Mouse (Mus musculus) G1E (cell line): ENCODE results near the gene Fbxo44. TPM values are rescaled to one million over a fixed set of nuclear protein-coding genes. Genes with fewer than 3 reads are reported as not detected.

ENCODE experiments used
- ATAC-seq: 2 replicates; pipeline ENCODE4 v1.8.0; 2016; ENCODE audit warnings: mild to moderate bottlenecking; ENCODE audit not compliant: insufficient number of reproducible peaks, poor library complexity, low FRiP score, severe bottlenecking; ENCODE audit errors: extremely low read depth
- DNase-seq: peaks from one replicate; pipeline ENCODE4 v3.0.0; 2012; ENCODE audit warnings: low spot score
- H3K27me3 ChIP-seq: 2 replicates; pipeline ENCODE4 v1.6.1; 2012; ENCODE audit warnings: mild to moderate bottlenecking, low read length, inconsistent platforms; ENCODE audit not compliant: insufficient read depth
- H3K36me3 ChIP-seq: replicated peaks from 2 replicates; pipeline ENCODE3; 2012; ENCODE audit warnings: mild to moderate bottlenecking, inconsistent platforms
- H3K4me1 ChIP-seq: 2 replicates; pipeline ENCODE4 v1.6.1; 2012; ENCODE audit warnings: low read depth, low read length, inconsistent platforms, mixed read lengths; ENCODE audit not compliant: insufficient read depth
- H3K4me3 ChIP-seq: 2 replicates; pipeline ENCODE4 v1.5.1; 2012; ENCODE audit warnings: low read depth, mild to moderate bottlenecking, inconsistent platforms, low read length, moderate library complexity, mixed read lengths
- H3K9me3 ChIP-seq: replicated peaks from 2 replicates; pipeline ENCODE4 v1.6.1; 2012; ENCODE audit warnings: inconsistent platforms
- CTCF ChIP-seq: IDR thresholded peaks from 2 replicates; pipeline ENCODE4 v1.5.1; 2012; ENCODE audit warnings: low read depth, low read length, inconsistent platforms, mixed read lengths
- GATA1 ChIP-seq: IDR thresholded peaks from 2 replicates; pipeline ENCODE4 v1.6.1; 2012; ENCODE audit warnings: borderline replicate concordance, low read length, inconsistent platforms, mixed read lengths
- GATA2 ChIP-seq: IDR thresholded peaks from 2 replicates; pipeline ENCODE4 v1.6.1; 2012; ENCODE audit warnings: low read depth, low read length, inconsistent platforms, borderline replicate concordance
- POLR2AphosphoS5 ChIP-seq: IDR thresholded peaks from 2 replicates; pipeline ENCODE4 v1.6.1; 2012; ENCODE audit warnings: low read depth, low read length, inconsistent platforms; ENCODE audit not compliant: insufficient replicate concordance
- TAL1 ChIP-seq: conservative IDR thresholded peaks from 2 replicates; pipeline ENCODE4 v1.6.1; 2012; ENCODE audit warnings: low read depth, low read length, inconsistent platforms, mixed read lengths
- polyA plus RNA-seq: library from polyadenylated mRNA; stranded (reverse); fragments of >175 nt; gene quantifications from 2 replicates; pipeline ENCODE4 v1.2.3, GENCODE M21; 2012
- total RNA-seq, 2 experiments: library from RNA; stranded (forward) in 1 of 2; stranded (reverse) in 1 of 2; fragments of 200-1000 nt in 1 of 2; fragments of >200 nt in 1 of 2; fragmentation: Nextera tagmentation in 1 of 2; gene quantifications; 2 replicates each; pipeline ENCODE4 v1.2.3; 2014 to 2017

The Fbxo44 gene
- total and polyA plus RNA-seq, 3 experiments: 3.0 to 10.1 (median 5.0) TPM

- DNase-seq: no peak
- Histone ChIP-seq H3K4me3 (no peak overlapping the region), H3K27me3 (peaks cover 33% of the 10 kb centered on the region; the same call in 1 of the 2 replicates), H3K36me3 (no peaks in the 10 kb centered on the region), H3K4me1 (no peaks in the 10 kb centered on the region; the same call in 1 of the 2 replicates), H3K9me3 (no peaks in the 10 kb centered on the region)
- no peak for ATAC-seq
- TF ChIP-seq POLR2AphosphoS5 (no peak), GATA1 (no peak), TAL1 (no peak), CTCF (no peak), GATA2 (no peak)
Observed at GRCm38 (mm10) chr4:148104146-148104545, 56.1 kb downstream of the Fbxo44 start.

Other genes starting within 250 kb of the Fbxo44 start
- 0.44 and 2.3 TPM in 2 replicates for gene Plod1, start 223.7 kb downstream of the Fbxo44 start, total RNA-seq (2014; fragmentation: Nextera tagmentation)
- gene Plod1, start 223.7 kb downstream of the Fbxo44 start, total RNA-seq (2017): 2.9 and 4.6 TPM in 2 replicates
- gene Plod1, start 223.7 kb downstream of the Fbxo44 start, polyA plus RNA-seq: 0.75 and 0.90 TPM in 2 replicates
- gene 2510039O18Rik, start 219.6 kb downstream of the Fbxo44 start, total RNA-seq (2014; fragmentation: Nextera tagmentation): 27.5 and 33.5 TPM in 2 replicates
- gene 2510039O18Rik, start 219.6 kb downstream of the Fbxo44 start, total RNA-seq (2017): 31.5 and 37.2 TPM in 2 replicates
- 84.0 and 84.6 TPM in 2 replicates for gene 2510039O18Rik, start 219.6 kb downstream of the Fbxo44 start, polyA plus RNA-seq
- gene Nppb, start 174.7 kb downstream of the Fbxo44 start, total RNA-seq (2014; fragmentation: Nextera tagmentation): not detected in 2 replicates
- gene Nppb, start 174.7 kb downstream of the Fbxo44 start, total RNA-seq (2017): not detected in 2 replicates
- gene Nppb, start 174.7 kb downstream of the Fbxo44 start, polyA plus RNA-seq: not detected in 2 replicates
- not detected in 2 replicates for gene Nppa, start 159.8 kb downstream of the Fbxo44 start, total RNA-seq (2014; fragmentation: Nextera tagmentation)
- gene Nppa, start 159.8 kb downstream of the Fbxo44 start, total RNA-seq (2017): 0.17 TPM in 1 of 2 replicates, not detected in the other
- gene Nppa, start 159.8 kb downstream of the Fbxo44 start, polyA plus RNA-seq: not detected in 2 replicates
- 20.1 and 21.0 TPM in 2 replicates for gene Clcn6, start 121.7 kb downstream of the Fbxo44 start, total RNA-seq (2014; fragmentation: Nextera tagmentation)
- 13.6 and 16.1 TPM in 2 replicates for gene Clcn6, start 121.7 kb downstream of the Fbxo44 start, total RNA-seq (2017)
- gene Clcn6, start 121.7 kb downstream of the Fbxo44 start, polyA plus RNA-seq: 5.2 and 6.2 TPM in 2 replicates
- 7.0 and 12.5 TPM in 2 replicates for gene Mthfr, start 121.4 kb downstream of the Fbxo44 start, total RNA-seq (2014; fragmentation: Nextera tagmentation)
- 7.3 and 9.4 TPM in 2 replicates for gene Mthfr, start 121.4 kb downstream of the Fbxo44 start, total RNA-seq (2017)
- gene Mthfr, start 121.4 kb downstream of the Fbxo44 start, polyA plus RNA-seq: 6.3 and 9.2 TPM in 2 replicates
- gene Agtrap, start 72.5 kb downstream of the Fbxo44 start, total RNA-seq (2014; fragmentation: Nextera tagmentation): 7.7 and 10.8 TPM in 2 replicates
- gene Agtrap, start 72.5 kb downstream of the Fbxo44 start, total RNA-seq (2017): 9.4 and 10.7 TPM in 2 replicates
- 4.5 and 6.4 TPM in 2 replicates for gene Agtrap, start 72.5 kb downstream of the Fbxo44 start, polyA plus RNA-seq
- 25.1 and 40.0 TPM in 2 replicates for gene Mad2l2, start 30.1 kb downstream of the Fbxo44 start, total RNA-seq (2014; fragmentation: Nextera tagmentation)
- 9.4 and 14.9 TPM in 2 replicates for gene Mad2l2, start 30.1 kb downstream of the Fbxo44 start, total RNA-seq (2017)
- 23.8 and 24.6 TPM in 2 replicates for gene Mad2l2, start 30.1 kb downstream of the Fbxo44 start, polyA plus RNA-seq
- gene Draxin, start 29.8 kb downstream of the Fbxo44 start, total RNA-seq (2014; fragmentation: Nextera tagmentation): not detected in 2 replicates
- gene Draxin, start 29.8 kb downstream of the Fbxo44 start, total RNA-seq (2017): under 0.01 and 0.16 TPM in 2 replicates
- gene Draxin, start 29.8 kb downstream of the Fbxo44 start, polyA plus RNA-seq: not detected in 2 replicates
- gene Fbxo6, start 8.3 kb downstream of the Fbxo44 start, total RNA-seq (2014; fragmentation: Nextera tagmentation): 108 and 115 TPM in 2 replicates
- gene Fbxo6, start 8.3 kb downstream of the Fbxo44 start, total RNA-seq (2017): 34.1 and 39.7 TPM in 2 replicates
- 57.1 and 63.0 TPM in 2 replicates for gene Fbxo6, start 8.3 kb downstream of the Fbxo44 start, polyA plus RNA-seq
- not detected in 2 replicates for gene Fbxo2, start 139 bp upstream of the Fbxo44 start, total RNA-seq (2014; fragmentation: Nextera tagmentation)
- 0.49 and 0.64 TPM in 2 replicates for gene Fbxo2, start 139 bp upstream of the Fbxo44 start, total RNA-seq (2017)
- 0.12 and 0.44 TPM in 2 replicates for gene Fbxo2, start 139 bp upstream of the Fbxo44 start, polyA plus RNA-seq
- gene Disp3, start 127.5 kb upstream of the Fbxo44 start, total RNA-seq (2014; fragmentation: Nextera tagmentation): not detected in 2 replicates
- gene Disp3, start 127.5 kb upstream of the Fbxo44 start, total RNA-seq (2017): not detected in 2 replicates
- 0.01 TPM in 1 of 2 replicates, not detected in the other for gene Disp3, start 127.5 kb upstream of the Fbxo44 start, polyA plus RNA-seq